Mouse (Mus musculus) lung, embryonic 14.5 days (tissue): ENCODE measurements around the gene Chchd6. TPM values are rescaled to one million over a fixed set of nuclear protein-coding genes. Genes with fewer than 3 reads are reported as not detected.

ENCODE experiments used
- ATAC-seq: fragments of 200-750 bp; cut with Nextera tagmentation; 2 replicates; pipeline ENCODE4 v1.8.0; 2017; ENCODE audit warnings: mild to moderate bottlenecking, moderate TSS enrichment, moderate library complexity; ENCODE audit not compliant: insufficient read depth
- DNase-seq: peaks from one replicate; pipeline ENCODE4 v3.0.0-alpha.2; 2015
- H3K27ac ChIP-seq: fragments of 300-500 bp; sonication (generic); 2 replicates; pipeline ENCODE4 v1.5.1; 2014; ENCODE audit warnings: low read depth, mild to moderate bottlenecking, moderate library complexity
- H3K27me3 ChIP-seq: fragments of 300-500 bp; sonication (generic); 2 replicates; pipeline ENCODE4 v1.6.1; 2014; ENCODE audit warnings: low read length, control low read depth; ENCODE audit not compliant: insufficient read depth
- H3K36me3 ChIP-seq: fragments of 300-500 bp; sonication (generic); 2 replicates; pipeline ENCODE4 v1.6.1; 2014; ENCODE audit warnings: control low read depth; ENCODE audit not compliant: insufficient read depth
- H3K4me1 ChIP-seq: fragments of 300-500 bp; sonication (generic); 2 replicates; pipeline ENCODE4 v1.6.1; 2014; ENCODE audit warnings: antibody characterized with exemption, control low read depth; ENCODE audit not compliant: insufficient read depth
- H3K4me2 ChIP-seq: fragments of 300-500 bp; sonication (generic); 2 replicates; pipeline ENCODE4 v1.6.1; 2014; ENCODE audit warnings: mild to moderate bottlenecking
- H3K4me3 ChIP-seq: fragments of 300-500 bp; sonication (generic); 2 replicates; pipeline ENCODE4 v1.5.1; 2014; ENCODE audit warnings: low read depth, low read length
- H3K9ac ChIP-seq: fragments of 300-500 bp; sonication (generic); 2 replicates; pipeline ENCODE4 v1.6.1; 2014
- H3K9me3 ChIP-seq: fragments of 300-500 bp; sonication (generic); 2 replicates; pipeline ENCODE4 v1.6.1; 2016; ENCODE audit warnings: low read depth, low read length, control low read depth
- CTCF ChIP-seq: IDR thresholded peaks from 2 replicates; pipeline ENCODE4 v1.5.1; 2016; ENCODE audit warnings: antibody characterized with exemption, low read depth
- WGBS: fragments of 180-500 bp; shearing (Covaris S2); extraction: QIAGEN DNeasy Blood & Tissue Kit; methylation state at CpG from one replicate; pipeline ENCODE4 v1.1.7; 2014; 5-methylcytosine and 5-hydroxymethylcytosine counted together
- polyA plus RNA-seq: library from polyadenylated mRNA; unstranded; fragments of >200 nt; fragmentation: Nextera tagmentation; extraction: Ambion mirVana; gene quantifications from 2 replicates; pipeline ENCODE4 v1.2.1, GENCODE M21; 2014

Chchd6 gene
- polyA plus RNA-seq, 1 experiment from 2014 or later, result 69.3 TPM

DNA sequence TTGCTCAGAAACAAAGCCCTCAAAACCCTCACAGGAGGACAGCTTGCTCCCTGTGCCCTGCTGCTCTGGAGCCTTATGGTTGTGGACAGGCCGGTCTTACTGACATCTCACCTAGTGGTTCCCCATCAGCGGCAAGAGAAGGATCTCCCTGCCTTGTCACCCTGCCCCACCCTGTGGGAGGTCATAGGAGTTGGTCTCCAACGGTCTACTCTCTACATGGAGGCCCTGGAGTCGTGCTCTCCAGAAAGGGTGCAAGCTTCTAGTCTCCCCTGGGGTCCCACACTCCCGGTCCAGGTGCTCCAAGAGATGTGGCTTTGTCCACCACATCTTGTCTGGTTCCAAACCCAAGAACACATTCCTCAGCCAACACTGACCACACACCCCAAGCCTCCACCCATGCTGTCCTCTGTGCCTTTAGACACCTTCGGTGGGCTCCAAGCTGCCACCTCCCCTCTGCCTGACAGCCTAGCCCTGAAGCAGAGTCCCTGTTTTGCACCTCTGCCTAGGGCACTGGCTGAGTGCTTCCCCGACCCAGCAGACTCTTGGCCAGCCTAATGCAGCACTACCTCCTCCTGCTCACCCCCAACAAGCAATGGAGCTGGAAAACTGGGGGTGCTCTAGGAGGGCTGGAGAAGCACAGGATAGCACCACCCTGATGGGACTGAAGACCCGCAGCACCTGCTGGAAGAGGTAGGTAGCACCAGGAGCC lies 234.6 kb downstream of the Chchd6 start:
- Histone ChIP-seq H3K27me3 (peaks cover 11% of the 10 kb centered on the region; the same call in 1 of the 2 replicates), H3K4me1 (peaks cover 14% of the 10 kb centered on the region; the same call in 1 of the 2 replicates), H3K36me3 (peaks cover 17% of the 10 kb centered on the region), H3K27ac (no peak overlapping the region), H3K4me3 (peak overlapping the region; percentile 95), H3K9me3 (no peaks in the 10 kb centered on the region), H3K9ac (peak overlapping the region; percentile 91), H3K4me2 (peak overlapping the region; percentile 87)
- peak; percentile 2; the same call in 1 of the 2 replicates for ATAC-seq
- DNase-seq, result no peak
- WGBS, result 43% methylated on average over 8 of the region's 8 CpGs
- TF ChIP-seq CTCF, result peak; percentile 37

DNA sequence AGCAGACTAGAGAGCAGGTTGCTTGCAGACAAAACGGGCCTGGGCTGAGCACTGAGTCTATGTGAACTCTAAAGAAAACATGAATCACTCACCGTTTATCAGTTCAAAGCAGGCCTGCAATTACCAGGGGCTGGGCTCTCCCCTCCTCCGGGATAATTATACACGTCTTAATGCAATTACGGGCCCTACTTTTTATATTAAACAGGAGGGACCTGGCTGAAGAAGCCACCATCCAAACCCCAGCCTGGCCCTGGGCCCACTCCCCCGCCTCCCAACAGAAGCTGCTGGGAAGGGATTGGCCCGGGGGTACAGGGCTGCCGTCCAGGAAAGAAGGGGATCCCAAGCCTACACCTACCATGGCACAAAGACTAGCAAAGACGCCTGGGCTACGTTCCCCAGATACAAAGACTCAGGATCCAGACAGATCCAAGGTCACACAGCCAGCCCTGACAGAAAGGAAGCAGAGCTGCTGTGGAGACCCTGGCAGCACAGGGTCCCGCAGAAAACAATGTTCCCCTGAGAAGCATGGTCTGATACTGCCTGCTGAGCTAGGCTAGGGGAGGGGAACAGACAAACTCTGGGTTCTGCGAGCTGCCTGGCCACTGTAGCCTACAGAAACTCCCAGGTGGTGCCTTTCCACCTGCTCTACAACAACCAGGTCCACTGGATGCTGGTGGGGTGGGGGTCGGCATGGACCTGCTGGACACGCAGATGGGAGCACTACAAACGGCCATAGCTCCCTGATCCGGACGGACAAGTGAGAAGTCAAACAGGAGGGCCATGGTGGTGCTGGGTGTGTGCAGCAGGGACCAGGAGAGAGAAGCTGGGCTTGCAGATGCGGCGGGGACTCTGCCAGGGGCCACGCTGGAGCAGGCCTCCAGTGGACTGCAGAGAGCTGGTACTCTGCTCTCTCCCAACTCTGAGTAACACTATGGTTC lies 235.4 kb downstream of the Chchd6 start:
- H3K4me2 ChIP-seq, result peak overlapping the region; percentile 87
- no peak for TF ChIP-seq CTCF
- ATAC-seq, result no peak
- peaks cover 11% of the 10 kb centered on the region; the same call in 1 of the 2 replicates for H3K27me3 ChIP-seq
- no peaks in the 10 kb centered on the region for H3K9me3 ChIP-seq
- 61% methylated on average over 20 of the region's 20 CpGs for WGBS
- no peak for DNase-seq
- H3K36me3 ChIP-seq, result peaks cover 19% of the 10 kb centered on the region
- H3K9ac ChIP-seq, result no peak overlapping the region; the same call in 1 of the 2 replicates
- H3K4me1 ChIP-seq, result peaks cover 14% of the 10 kb centered on the region; the same call in 1 of the 2 replicates
- H3K27ac ChIP-seq, result no peak overlapping the region
- peak overlapping the region; percentile 95 for H3K4me3 ChIP-seq

DNA sequence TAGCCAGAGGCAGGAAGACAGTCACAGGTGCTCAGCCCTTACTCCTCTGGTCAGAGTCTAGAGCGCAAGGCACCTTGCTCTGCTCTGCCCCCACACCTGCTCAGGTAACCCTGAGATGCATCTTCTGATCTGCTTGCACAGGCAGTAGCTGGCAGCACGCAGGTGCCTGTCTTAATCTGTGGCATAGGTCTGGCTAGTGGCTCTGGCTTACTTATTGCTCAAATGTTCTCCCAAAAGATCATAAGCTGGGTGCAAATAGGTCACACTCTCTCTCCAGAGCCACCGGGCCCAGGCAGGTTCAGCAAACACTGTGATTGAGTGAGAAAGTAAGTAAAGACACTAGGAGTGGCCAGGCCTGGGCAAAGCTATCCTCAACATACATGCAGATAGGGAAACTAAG lies 236.3 kb downstream of the Chchd6 start:
- no peak overlapping the region; the same call in 1 of the 2 replicates for H3K9ac ChIP-seq

DNA sequence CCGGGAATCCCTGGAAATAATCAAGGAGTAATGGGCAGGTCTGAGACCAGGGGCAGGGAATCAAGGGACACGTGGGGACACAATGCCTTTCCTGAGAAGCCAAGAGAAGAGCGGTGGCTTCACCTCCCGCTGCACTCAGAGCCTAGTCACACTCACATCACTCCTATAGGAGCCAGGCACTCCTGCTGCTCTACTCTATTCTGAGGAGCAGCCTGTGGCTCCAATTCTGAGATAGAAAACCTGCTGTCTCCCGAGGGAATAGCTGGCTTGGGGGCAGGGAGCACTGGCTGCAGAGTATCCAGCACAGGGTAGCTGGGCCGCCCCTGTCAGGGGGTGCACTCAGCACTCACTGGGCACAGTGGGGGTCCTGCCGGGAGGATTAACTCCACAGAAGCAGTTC lies 239.8 kb downstream of the Chchd6 start:
- ATAC-seq, result no peak
- Histone ChIP-seq H3K27me3 (no peaks in the 10 kb centered on the region), H3K4me1 (peaks cover 22% of the 10 kb centered on the region), H3K27ac (no peak overlapping the region), H3K4me3 (no peak overlapping the region), H3K9ac (no peak overlapping the region), H3K9me3 (no peaks in the 10 kb centered on the region), H3K4me2 (no peak overlapping the region), H3K36me3 (peaks cover 42% of the 10 kb centered on the region)
- TF ChIP-seq CTCF, result no peak
- no peak for DNase-seq
- 59% methylated on average over 7 of the region's 7 CpGs for WGBS

More for the DNA sequence above, 236.3 kb downstream of the Chchd6 start:
- no peak for ATAC-seq
- no peak overlapping the region for H3K4me3 ChIP-seq
- no peak overlapping the region for H3K4me2 ChIP-seq
- no peaks in the 10 kb centered on the region for H3K9me3 ChIP-seq
- peaks cover 26% of the 10 kb centered on the region for H3K36me3 ChIP-seq
- H3K27ac ChIP-seq, result no peak overlapping the region
- no peak for DNase-seq
- H3K4me1 ChIP-seq, result peaks cover 11% of the 10 kb centered on the region; the same call in 1 of the 2 replicates
- peaks cover 11% of the 10 kb centered on the region; the same call in 1 of the 2 replicates for H3K27me3 ChIP-seq
- 64% methylated on average over 3 of the region's 3 CpGs for WGBS
- no peak for TF ChIP-seq CTCF

DNA sequence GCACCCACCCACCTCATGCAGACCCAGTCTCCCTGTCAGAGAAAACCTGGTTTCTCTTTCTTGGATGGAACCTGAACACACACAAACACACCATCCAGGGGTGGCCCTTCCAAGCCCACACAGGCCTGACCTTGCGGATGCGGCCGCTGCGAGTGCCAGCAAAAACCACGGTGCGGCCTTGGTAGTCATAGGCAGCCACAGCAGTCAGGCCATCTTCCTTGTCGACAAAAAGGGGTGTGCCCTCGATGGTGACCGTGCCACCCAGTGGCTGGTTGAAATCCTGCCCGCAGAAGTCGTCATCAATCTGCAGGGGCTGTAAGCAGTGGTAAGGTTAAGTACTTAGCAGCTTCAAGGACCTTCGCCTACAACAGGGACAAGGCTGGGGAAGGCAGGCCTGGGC lies 240.7 kb downstream of the Chchd6 start:
- H3K27ac ChIP-seq, result no peak overlapping the region
- peaks cover 19% of the 10 kb centered on the region for H3K4me1 ChIP-seq
- TF ChIP-seq CTCF, result no peak
- WGBS, result 76% methylated on average over 12 of the region's 12 CpGs
- peaks cover 51% of the 10 kb centered on the region for H3K36me3 ChIP-seq
- H3K4me3 ChIP-seq, result no peak overlapping the region
- no peaks in the 10 kb centered on the region for H3K9me3 ChIP-seq
- no peak overlapping the region for H3K9ac ChIP-seq
- DNase-seq (no peak), ATAC-seq (no peak)
- no peak overlapping the region for H3K4me2 ChIP-seq
- no peaks in the 10 kb centered on the region for H3K27me3 ChIP-seq

DNA sequence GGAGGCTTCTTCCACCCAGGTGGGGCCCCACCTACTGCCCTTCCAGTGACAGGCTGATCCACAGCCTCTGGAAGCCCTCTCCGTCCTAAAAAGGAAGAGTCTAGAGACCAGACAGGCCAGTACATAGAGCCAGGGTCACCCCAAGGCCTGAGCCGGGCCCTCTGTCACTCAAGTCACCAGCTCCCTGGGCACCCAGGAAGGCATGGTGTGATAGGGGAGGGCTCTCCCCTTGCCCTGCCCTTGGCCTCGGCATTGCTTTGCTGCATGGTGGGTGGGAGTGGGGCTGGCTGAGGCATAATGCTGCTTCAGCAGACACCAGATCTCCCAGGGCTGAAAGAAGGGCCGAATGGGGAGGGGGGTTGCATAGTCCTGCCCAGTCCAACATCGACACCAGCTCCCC lies 241.4 kb downstream of the Chchd6 start:
- Histone ChIP-seq H3K9me3 (no peaks in the 10 kb centered on the region), H3K36me3 (peaks cover 57% of the 10 kb centered on the region), H3K27me3 (no peaks in the 10 kb centered on the region), H3K4me1 (peaks cover 17% of the 10 kb centered on the region), H3K4me2 (no peak overlapping the region), H3K9ac (no peak overlapping the region), H3K4me3 (no peak overlapping the region), H3K27ac (no peak overlapping the region)
- TF ChIP-seq CTCF, result no peak
- 78% methylated on average over 5 of the region's 5 CpGs for WGBS
- ATAC-seq, result no peak
- no peak for DNase-seq

DNA sequence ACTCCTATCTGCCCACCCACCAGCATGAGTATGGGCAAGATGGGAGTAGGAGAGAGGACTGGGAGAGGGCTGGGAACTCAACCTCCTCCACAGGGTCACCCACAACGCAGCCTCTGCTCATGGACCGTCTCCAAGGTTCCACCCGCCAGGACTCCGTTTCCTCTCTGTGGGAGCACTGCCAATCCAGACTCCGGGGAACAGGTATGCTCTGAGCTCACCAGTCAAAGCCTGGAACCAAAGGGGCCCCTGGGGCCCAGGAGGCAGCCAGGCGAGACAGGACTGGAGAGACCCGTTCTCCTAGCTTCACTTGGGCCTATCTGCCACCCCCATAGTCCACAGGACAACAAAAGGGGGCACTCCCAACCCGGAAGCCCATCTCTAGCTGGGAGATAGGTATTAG lies 242.4 kb downstream of the Chchd6 start:
- WGBS, result 73% methylated on average over 8 of the region's 8 CpGs
- ATAC-seq (no peak), DNase-seq (no peak)
- Histone ChIP-seq H3K4me2 (no peak overlapping the region), H3K9me3 (no peaks in the 10 kb centered on the region), H3K9ac (no peak overlapping the region), H3K27ac (no peak overlapping the region), H3K4me3 (no peak overlapping the region), H3K27me3 (no peaks in the 10 kb centered on the region), H3K36me3 (peaks cover 66% of the 10 kb centered on the region), H3K4me1 (peaks cover 16% of the 10 kb centered on the region)
- no peak for TF ChIP-seq CTCF
